Mouse (Mus musculus): ENCODE results near the gene Lgr5. TPM values are rescaled to one million over a fixed set of nuclear protein-coding genes. Genes with fewer than 3 reads are reported as not detected.

The Lgr5 gene
- polyA plus RNA-seq, 1 experiment from 2014 or later = 8.7 TPM

- Histone ChIP-seq H3K4me3 (ENCODE audit: low read depth, low read length) (no peak overlapping the region), H3K4me1 (replicated peaks; ENCODE audit: control insufficient read depth, insufficient read depth, low read length) (0 out of 2 replicates have a peak, but pooled peaks cover 3% of the 10 kb centered on the region), H3K27me3 (replicated peaks; ENCODE audit: control insufficient read depth, insufficient read depth, low read length) (no peaks in the 10 kb centered on the region), H3K36me3 (ENCODE audit: control insufficient read depth, insufficient read depth, low read length) (no peaks in the 10 kb centered on the region), H3K9me3 (ENCODE audit: control insufficient read depth, low read length) (no peaks in the 10 kb centered on the region), H3K27ac (ENCODE audit: low read depth) (no peak overlapping the region), H3K9ac (ENCODE audit: low read length) (no peak overlapping the region), H3K4me2 (ENCODE audit: low read length) (no peak overlapping the region)
- DNase-seq (ENCODE audit: low spot score) (no peak), ATAC-seq (replicated peaks; ENCODE audit: low FRiP score, low TSS enrichment, low read depth) (no peak)
- WGBS = 81% methylated on average over 6 of the region's 6 CpGs
These were observed 114.2 kb downstream of the Lgr5 start for GRCm38 (mm10) chr10:115473213-115473961.

- no peaks in the 10 kb centered on the region for H3K4me1 ChIP-seq (replicated peaks; ENCODE audit: control insufficient read depth, insufficient read depth, low read length)
- no peak for ATAC-seq (replicated peaks; ENCODE audit: low FRiP score, low TSS enrichment, low read depth)
- DNase-seq (ENCODE audit: low spot score) = peak; percentile 51
- H3K27ac ChIP-seq (ENCODE audit: low read depth) = no peak overlapping the region
- H3K4me3 ChIP-seq (ENCODE audit: low read depth, low read length) = peak overlapping the region; percentile 22
- H3K9ac ChIP-seq (ENCODE audit: low read length) = no peak overlapping the region
- no peaks in the 10 kb centered on the region for H3K27me3 ChIP-seq (replicated peaks; ENCODE audit: control insufficient read depth, insufficient read depth, low read length)
- WGBS = 45% methylated on average over 17 of the region's 17 CpGs
- H3K36me3 ChIP-seq (ENCODE audit: control insufficient read depth, insufficient read depth, low read length) = no peaks in the 10 kb centered on the region
- H3K4me2 ChIP-seq (ENCODE audit: low read length) = peak overlapping the region; percentile 36
- no peaks in the 10 kb centered on the region for H3K9me3 ChIP-seq (ENCODE audit: control insufficient read depth, low read length)
These were observed 116.8 kb downstream of the Lgr5 start for GRCm38 (mm10) chr10:115470621-115471334.

GRCm38 (mm10) chr10:115469040-115469439 is 118.5 kb downstream of the Lgr5 start:
- Histone ChIP-seq H3K9ac (ENCODE audit: low read length) (no peak overlapping the region), H3K4me3 (ENCODE audit: low read depth, low read length) (no peak overlapping the region), H3K4me2 (ENCODE audit: low read length) (no peak overlapping the region), H3K9me3 (ENCODE audit: control insufficient read depth, low read length) (no peaks in the 10 kb centered on the region), H3K27me3 (replicated peaks; ENCODE audit: control insufficient read depth, insufficient read depth, low read length) (no peaks in the 10 kb centered on the region), H3K4me1 (replicated peaks; ENCODE audit: control insufficient read depth, insufficient read depth, low read length) (no peaks in the 10 kb centered on the region), H3K27ac (ENCODE audit: low read depth) (no peak overlapping the region), H3K36me3 (ENCODE audit: control insufficient read depth, insufficient read depth, low read length) (no peaks in the 10 kb centered on the region)
- 27% methylated on average over 7 of the region's 7 CpGs for WGBS
- DNase-seq (ENCODE audit: low spot score) (peak; percentile 40), ATAC-seq (replicated peaks; ENCODE audit: low FRiP score, low TSS enrichment, low read depth) (no peak)

- Histone ChIP-seq H3K9ac (ENCODE audit: low read length) (no peak overlapping the region), H3K36me3 (ENCODE audit: control insufficient read depth, insufficient read depth, low read length) (no peaks in the 10 kb centered on the region), H3K9me3 (ENCODE audit: control insufficient read depth, low read length) (no peaks in the 10 kb centered on the region), H3K27ac (ENCODE audit: low read depth) (no peak overlapping the region), H3K4me2 (ENCODE audit: low read length) (no peak overlapping the region), H3K27me3 (replicated peaks; ENCODE audit: control insufficient read depth, insufficient read depth, low read length) (no peaks in the 10 kb centered on the region), H3K4me3 (ENCODE audit: low read depth, low read length) (no peak overlapping the region), H3K4me1 (replicated peaks; ENCODE audit: control insufficient read depth, insufficient read depth, low read length) (no peaks in the 10 kb centered on the region)
- DNase-seq (ENCODE audit: low spot score) = peak; percentile 42
- ATAC-seq (replicated peaks; ENCODE audit: low FRiP score, low TSS enrichment, low read depth) = no peak
- 56% methylated on average over 7 of the region's 7 CpGs for WGBS
These were observed 118.9 kb downstream of the Lgr5 start for GRCm38 (mm10) chr10:115468632-115469031.

- no peak overlapping the region for H3K4me2 ChIP-seq (ENCODE audit: low read length)
- no peaks in the 10 kb centered on the region for H3K27me3 ChIP-seq (replicated peaks; ENCODE audit: control insufficient read depth, insufficient read depth, low read length)
- ATAC-seq (replicated peaks; ENCODE audit: low FRiP score, low TSS enrichment, low read depth) (no peak), DNase-seq (ENCODE audit: low spot score) (no peak)
- no peak overlapping the region for H3K4me3 ChIP-seq (ENCODE audit: low read depth, low read length)
- H3K36me3 ChIP-seq (ENCODE audit: control insufficient read depth, insufficient read depth, low read length) = no peaks in the 10 kb centered on the region
- H3K4me1 ChIP-seq (replicated peaks; ENCODE audit: control insufficient read depth, insufficient read depth, low read length) = no peaks in the 10 kb centered on the region
- H3K9ac ChIP-seq (ENCODE audit: low read length) = no peak overlapping the region
- no peak overlapping the region for H3K27ac ChIP-seq (ENCODE audit: low read depth)
- no peaks in the 10 kb centered on the region for H3K9me3 ChIP-seq (ENCODE audit: control insufficient read depth, low read length)
- WGBS = 85% methylated on average over 8 of the region's 8 CpGs
These were observed 119.6 kb downstream of the Lgr5 start for GRCm38 (mm10) chr10:115467985-115468384.

- no peak overlapping the region for H3K9ac ChIP-seq (ENCODE audit: low read length)
- no peaks in the 10 kb centered on the region for H3K4me1 ChIP-seq (replicated peaks; ENCODE audit: control insufficient read depth, insufficient read depth, low read length)
- no peak for ATAC-seq (replicated peaks; ENCODE audit: low FRiP score, low TSS enrichment, low read depth)
- H3K27me3 ChIP-seq (replicated peaks; ENCODE audit: control insufficient read depth, insufficient read depth, low read length) = no peaks in the 10 kb centered on the region
- 42% methylated on average over 6 of the region's 6 CpGs for WGBS
- H3K9me3 ChIP-seq (ENCODE audit: control insufficient read depth, low read length) = no peaks in the 10 kb centered on the region
- DNase-seq (ENCODE audit: low spot score) = peak; percentile 38
- no peak overlapping the region for H3K27ac ChIP-seq (ENCODE audit: low read depth)
- no peaks in the 10 kb centered on the region for H3K36me3 ChIP-seq (ENCODE audit: control insufficient read depth, insufficient read depth, low read length)
- H3K4me3 ChIP-seq (ENCODE audit: low read depth, low read length) = no peak overlapping the region
- no peak overlapping the region for H3K4me2 ChIP-seq (ENCODE audit: low read length)
These were observed 121.8 kb downstream of the Lgr5 start for GRCm38 (mm10) chr10:115465778-115466177.

GRCm38 (mm10) chr10:115465072-115465471 is 122.5 kb downstream of the Lgr5 start:
- no peaks in the 10 kb centered on the region for H3K9me3 ChIP-seq (ENCODE audit: control insufficient read depth, low read length)
- no peak for ATAC-seq (replicated peaks; ENCODE audit: low FRiP score, low TSS enrichment, low read depth)
- H3K36me3 ChIP-seq (ENCODE audit: control insufficient read depth, insufficient read depth, low read length) = no peaks in the 10 kb centered on the region
- H3K27ac ChIP-seq (ENCODE audit: low read depth) = no peak overlapping the region
- H3K4me3 ChIP-seq (ENCODE audit: low read depth, low read length) = no peak overlapping the region
- H3K9ac ChIP-seq (ENCODE audit: low read length) = no peak overlapping the region
- no peak overlapping the region for H3K4me2 ChIP-seq (ENCODE audit: low read length)
- no peaks in the 10 kb centered on the region for H3K27me3 ChIP-seq (replicated peaks; ENCODE audit: control insufficient read depth, insufficient read depth, low read length)
- 75% methylated on average over 7 of the region's 7 CpGs for WGBS
- no peaks in the 10 kb centered on the region for H3K4me1 ChIP-seq (replicated peaks; ENCODE audit: control insufficient read depth, insufficient read depth, low read length)
- DNase-seq (ENCODE audit: low spot score) = peak; percentile 35

- ATAC-seq (replicated peaks; ENCODE audit: low FRiP score, low TSS enrichment, low read depth) (no peak), DNase-seq (ENCODE audit: low spot score) (no peak)
- Histone ChIP-seq H3K36me3 (ENCODE audit: control insufficient read depth, insufficient read depth, low read length) (no peaks in the 10 kb centered on the region), H3K27me3 (replicated peaks; ENCODE audit: control insufficient read depth, insufficient read depth, low read length) (no peaks in the 10 kb centered on the region), H3K9ac (ENCODE audit: low read length) (no peak overlapping the region), H3K4me2 (ENCODE audit: low read length) (no peak overlapping the region), H3K4me3 (ENCODE audit: low read depth, low read length) (no peak overlapping the region), H3K4me1 (replicated peaks; ENCODE audit: control insufficient read depth, insufficient read depth, low read length) (no peaks in the 10 kb centered on the region), H3K9me3 (ENCODE audit: control insufficient read depth, low read length) (no peaks in the 10 kb centered on the region), H3K27ac (ENCODE audit: low read depth) (no peak overlapping the region)
- WGBS = 47% methylated on average over 5 of the region's 5 CpGs
These were observed 124.9 kb downstream of the Lgr5 start for GRCm38 (mm10) chr10:115462646-115463045.

Data from intestine, embryonic 14.5 days (tissue).